Mouse (Mus musculus) regulatory T cell (primary cell): ENCODE data around the gene Garem2.

Experiments used
- in situ Hi-C: fragments of 300-600 bp; cut with MboI, MseI; formaldehyde crosslinking; loops from one replicate; pipeline ENCODE4 v1.15.1; 2025; ENCODE audit warnings: high pct_unique_total_duplicates

Gene Garem2

DNA sequence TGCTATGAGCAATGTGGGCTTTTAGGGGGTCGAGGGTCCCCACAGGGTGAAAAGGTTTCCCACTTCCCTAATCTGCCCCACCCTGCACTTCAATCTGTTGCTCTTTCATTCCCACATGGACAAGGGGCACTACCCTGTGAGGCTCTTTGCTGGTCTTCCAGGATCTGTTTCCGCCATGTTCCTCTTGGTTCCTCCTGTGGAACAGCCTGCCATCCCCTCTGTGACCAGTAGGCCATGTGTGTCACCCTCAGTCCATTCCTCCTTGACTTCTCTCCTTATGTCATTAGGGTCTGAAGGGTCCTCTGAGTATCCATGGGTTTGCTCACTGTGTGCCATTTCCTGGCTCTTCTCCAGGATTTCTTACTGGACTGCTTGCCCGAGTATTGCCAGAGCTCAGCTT, 6.8 kb downstream of the Garem2 start:
- in situ Hi-C loops: no loop called here

DNA sequence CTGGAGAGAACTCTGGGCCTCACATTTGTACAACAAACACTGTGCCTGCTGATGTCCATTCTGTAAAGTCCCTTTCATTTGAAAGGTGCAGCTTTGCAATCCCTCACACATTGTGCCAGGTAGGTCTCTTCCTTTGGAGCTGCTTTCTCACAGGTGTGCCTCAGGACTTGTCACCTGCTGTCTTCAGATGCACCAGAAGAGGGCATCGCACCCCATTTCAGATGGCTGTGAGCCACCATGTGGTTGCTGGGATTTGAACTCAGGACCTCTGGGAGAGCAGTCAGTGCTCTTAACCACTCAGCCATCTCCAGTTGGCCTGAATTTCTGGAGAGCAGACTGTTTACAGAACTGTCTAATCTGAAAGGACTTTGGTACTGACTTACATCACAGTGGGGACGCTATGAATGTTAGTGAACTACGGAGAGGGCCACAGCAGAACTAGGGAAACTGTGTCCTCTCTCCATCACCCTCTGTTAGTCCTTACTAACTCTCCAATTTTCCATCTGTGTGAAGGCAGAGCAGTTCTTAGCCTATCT, 7.6 kb downstream of the Garem2 start:
- in situ Hi-C loops: no loop called here

DNA sequence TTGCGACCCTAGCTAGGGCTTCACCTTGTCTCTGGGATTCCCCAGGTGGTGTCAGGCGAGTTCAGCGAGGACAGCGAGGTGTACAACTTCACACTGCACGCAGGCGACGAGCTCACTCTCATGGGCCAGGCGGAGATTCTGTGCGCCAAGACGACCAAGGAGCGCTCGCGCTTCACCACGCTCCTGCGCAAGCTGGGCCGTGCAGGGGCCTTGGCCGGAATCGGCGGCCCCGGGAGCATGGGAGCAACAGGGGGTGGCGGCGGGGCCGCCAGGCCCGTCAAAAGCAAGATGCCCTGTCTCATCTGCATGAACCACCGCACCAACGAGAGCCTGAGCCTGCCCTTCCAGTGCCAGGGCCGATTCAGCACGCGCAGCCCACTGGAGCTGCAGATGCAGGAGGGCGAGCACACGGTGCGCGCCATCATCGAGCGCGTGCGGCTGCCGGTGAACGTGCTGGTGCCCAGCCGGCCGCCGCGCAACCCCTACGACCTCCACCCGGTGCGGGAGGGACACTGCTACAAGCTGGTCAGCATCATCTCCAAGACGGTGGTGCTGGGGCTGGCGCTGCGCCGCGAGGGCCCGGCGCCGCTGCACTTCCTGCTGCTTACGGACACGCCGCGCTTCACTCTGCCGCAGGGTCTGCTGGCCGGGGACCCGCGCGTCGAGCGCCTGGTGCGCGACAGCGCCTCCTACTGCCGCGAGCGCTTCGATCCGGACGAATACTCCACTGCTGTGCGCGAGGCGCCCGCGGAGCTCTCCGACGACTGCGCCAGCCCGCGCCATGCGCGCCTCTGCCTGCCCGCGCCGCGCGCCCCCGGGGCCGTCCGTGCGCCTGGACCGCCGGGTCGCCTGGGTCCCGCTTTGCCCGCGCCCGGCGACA, 9.2 kb downstream of the Garem2 start:
- in situ Hi-C loops: no loop called here

DNA sequence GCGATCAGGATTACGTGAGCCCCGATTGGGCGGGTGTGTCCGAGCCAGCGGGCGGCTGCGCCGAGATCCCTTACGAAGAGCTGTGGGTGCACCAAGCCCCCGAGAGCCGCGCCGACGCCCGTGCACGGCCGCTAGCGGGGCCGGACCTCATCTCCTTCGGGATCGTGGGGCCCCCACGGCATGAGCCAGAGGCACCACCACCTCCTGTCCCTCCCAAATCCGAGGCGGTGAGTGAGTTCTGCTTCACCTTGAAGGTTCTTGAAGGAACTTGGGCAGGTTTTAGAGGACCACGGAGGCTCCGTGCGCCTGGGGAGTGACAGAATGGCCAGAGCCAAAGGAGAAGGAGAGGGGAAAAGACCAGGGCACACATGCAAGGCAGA, 9.8 kb downstream of the Garem2 start:
- in situ Hi-C loops: no loop called here

DNA sequence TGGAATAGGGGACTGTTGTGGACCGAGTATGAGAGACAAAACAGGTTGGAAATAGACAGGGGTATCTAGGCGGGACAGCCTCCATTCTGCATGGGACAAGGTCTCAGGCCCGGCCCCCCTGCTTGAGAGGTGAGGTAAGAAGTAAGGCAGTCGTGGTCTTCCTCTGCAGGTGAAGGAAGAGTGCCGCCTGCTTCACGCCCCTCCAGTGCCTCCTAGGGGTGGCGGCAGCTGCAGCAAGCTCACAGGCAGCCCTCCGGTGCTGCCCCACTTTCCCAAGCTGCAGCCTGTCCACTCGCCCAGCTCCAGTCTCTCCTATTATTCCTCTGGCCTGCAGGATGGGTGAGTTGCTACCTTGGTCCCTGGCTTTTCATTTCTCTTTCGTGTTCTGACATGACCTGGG, 10.8 kb downstream of the Garem2 start:
- in situ Hi-C loops: no loop called here

DNA sequence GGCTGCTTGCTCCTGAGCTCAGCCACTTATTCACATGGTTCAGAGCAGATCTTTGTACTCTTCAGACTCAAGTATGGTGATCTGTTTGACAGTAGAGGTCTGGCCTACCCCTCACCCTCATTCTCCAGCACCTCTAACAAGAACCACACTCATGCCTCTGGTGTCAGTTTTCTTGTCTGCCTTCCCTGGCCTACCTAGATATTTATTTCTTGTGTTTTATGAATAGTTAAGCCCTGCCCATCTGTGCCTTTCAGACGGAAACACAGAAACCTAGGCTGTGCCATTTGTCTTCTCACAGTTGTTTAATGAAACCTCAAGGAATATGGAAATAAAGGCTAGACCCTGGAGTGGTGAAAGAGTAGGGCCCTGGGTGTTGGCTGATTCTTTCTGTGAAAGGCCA, 13.1 kb downstream of the Garem2 start:
- in situ Hi-C loops: no loop called here

DNA sequence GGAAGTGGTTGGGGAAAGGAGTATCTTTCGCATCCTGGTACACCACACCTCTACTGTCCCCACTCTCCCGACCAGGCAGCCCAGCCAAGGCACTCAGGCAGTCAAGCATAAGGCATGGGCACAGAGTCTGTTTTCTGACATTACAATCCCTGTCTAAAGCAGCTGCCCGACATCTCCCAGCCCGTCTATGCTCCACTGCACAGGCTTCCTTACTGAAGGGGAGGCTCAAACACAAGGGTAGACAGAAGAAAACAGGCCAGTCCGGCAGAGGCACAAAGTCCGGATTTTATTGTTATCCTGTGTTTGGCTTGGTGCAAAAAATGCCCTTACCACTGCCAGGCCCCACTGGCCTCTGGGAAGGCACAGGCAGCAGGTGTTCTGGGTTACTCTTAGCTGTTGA, 14.2 kb downstream of the Garem2 start:
- in situ Hi-C loops: no loop called here

DNA sequence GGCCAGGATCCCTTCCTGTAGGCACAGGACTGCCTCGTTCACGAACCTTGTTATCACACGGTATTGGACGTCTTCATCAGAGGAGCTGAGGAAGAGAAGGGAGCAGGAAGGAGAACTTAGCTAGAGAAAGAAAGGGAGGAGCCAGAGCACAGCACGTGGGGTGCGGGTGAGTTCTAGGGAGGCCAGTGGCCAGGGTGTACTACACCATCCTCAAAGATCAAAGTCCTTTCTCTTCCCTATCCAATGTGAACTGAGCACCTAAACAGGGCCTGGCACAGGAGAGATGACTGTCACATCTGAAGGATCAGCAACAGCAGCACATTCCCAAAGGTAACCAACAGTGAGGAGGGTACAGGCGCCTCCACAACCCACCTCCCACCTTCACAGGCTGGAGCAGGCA, 15.1 kb downstream of the Garem2 start:
- in situ Hi-C loops: no loop called here

DNA sequence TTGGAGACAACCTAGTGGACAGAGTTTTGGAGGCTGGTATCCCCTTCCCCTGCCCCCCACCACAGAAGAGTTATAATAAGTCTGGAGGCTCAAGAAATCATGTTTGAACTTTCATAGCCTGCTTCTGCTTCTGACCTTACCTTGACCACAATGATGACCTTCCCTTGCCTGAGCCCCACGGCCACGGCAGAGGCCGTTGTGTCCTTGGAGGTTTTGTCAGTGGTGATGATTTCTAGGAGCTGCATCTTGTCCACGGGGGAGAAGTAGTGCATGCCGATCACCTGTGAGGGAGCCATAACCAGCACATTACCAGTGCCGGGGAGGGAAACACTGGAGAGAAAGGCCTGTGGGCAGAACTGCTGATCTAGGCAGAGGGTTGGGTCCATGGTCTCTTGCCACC, 17.5 kb downstream of the Garem2 start:
- in situ Hi-C loops: no loop called here

DNA sequence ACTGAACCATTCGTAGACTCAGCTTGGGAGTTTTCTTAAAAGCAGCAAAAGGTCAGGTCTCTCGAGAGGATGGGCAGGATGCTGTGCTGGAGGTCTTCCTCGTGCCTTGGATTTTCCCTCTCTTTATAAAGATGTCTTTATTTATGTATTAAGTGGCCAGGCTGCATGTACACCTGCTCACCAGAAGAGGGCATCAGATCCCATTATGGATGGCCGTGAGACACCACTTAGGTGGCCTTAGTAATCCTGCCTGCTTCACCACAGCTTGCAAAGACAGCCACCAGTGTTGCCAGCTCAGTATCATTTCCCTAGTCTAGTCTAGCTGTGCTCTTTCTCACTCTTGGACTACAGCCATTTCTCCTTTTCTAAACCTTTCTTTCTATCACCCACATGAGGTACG, 20.6 kb downstream of the Garem2 start:
- in situ Hi-C loops: loop anchor here (5.0 kb wide), 1 partner anchor 217 kb away; no protein-coding TSS in a partner anchor

DNA sequence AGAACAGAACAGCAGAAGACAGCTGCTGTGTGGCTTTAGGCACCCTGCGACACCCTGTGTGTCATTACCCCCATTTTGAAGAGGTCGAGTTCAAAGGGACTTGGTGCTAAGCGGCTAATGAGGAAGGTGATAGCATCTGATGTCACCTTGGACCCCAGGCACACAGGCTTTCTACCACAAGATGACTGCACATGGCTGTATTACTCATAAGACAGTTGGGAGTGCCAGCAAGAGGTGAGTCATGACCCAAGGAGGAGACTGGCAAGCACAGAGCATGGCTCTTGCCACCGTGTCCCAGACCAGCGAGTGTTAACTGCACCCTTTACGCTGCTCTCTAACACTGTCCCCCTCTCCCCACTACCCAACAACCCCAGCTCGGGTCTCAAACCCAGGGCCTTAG, 21.8 kb downstream of the Garem2 start:
- in situ Hi-C loops: loop anchor here (5.0 kb wide), 1 partner anchor 216 kb away; no protein-coding TSS in a partner anchor

DNA sequence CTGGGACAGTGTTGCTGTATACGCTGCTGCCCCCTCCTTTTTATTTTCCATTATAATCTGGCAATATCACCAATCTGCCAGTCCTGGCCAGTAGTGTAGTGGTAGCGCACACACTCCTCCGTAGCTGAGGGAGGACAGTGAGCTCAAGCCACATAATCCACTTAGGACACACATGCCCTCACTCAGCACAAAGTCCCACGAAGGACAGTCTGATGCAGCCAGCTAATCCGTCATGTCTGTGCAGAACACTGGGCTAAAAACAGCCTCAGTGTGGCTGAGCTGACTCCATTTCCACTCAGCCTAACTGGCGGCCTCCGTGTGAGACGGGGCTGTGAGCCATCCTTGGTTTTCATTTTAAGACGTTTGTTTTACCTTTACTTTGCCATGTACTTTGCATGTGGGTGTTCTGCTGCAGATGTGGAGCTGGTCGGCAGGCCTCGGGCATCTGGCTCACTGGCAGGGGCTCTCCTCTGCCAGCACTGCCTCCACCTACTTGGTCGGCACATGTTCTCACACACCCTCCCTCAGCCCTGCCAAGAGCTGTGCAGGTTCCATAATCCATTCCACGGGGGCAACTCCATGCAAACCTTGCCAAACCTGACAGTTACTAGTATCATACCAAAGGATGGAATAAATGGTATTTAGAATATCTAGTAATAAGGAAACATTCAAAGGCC, 23.1 kb downstream of the Garem2 start:
- in situ Hi-C loops: loop anchor here (5.0 kb wide), 1 partner anchor 214 kb away; no protein-coding TSS in a partner anchor

DNA sequence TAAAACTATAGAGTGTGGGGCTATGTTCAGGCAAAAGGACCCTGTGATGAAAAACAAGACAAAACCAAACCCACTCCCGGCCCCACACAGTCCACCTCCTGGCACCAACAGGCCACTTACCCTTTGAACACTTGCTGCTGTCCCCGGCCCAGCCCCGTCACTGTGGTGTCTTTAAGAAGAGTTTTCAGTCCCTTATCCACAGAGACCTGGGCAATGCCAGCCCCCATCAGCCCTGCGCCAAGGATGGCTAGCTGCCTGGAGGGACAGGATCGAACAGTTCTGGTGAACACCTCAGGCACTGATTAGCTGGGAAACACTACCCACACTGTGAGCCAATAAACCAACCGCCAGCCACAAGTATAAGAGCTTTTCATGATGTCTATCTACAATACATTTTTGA, 23.7 kb downstream of the Garem2 start:
- in situ Hi-C loops: loop anchor here (5.0 kb wide), 1 partner anchor 214 kb away; no protein-coding TSS in a partner anchor

DNA sequence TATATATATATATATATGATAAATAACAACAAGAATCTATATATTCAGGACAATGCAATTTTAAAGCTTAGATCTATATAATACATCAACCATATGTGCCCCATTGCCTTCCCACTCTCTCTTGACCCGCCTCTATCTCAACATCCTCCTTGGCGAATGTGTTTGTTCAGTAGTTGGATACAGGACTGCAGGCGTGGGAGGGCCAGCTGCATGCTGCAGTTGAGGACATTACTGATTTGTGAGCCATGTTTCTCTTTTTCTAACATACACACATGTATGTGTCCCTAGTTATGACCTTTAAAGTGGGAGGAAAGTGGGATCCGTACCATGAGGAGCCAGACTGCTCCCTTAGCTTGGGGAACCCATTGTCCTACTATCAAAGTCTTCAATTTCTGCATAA, 26.3 kb downstream of the Garem2 start:
- in situ Hi-C loops: no loop called here

DNA sequence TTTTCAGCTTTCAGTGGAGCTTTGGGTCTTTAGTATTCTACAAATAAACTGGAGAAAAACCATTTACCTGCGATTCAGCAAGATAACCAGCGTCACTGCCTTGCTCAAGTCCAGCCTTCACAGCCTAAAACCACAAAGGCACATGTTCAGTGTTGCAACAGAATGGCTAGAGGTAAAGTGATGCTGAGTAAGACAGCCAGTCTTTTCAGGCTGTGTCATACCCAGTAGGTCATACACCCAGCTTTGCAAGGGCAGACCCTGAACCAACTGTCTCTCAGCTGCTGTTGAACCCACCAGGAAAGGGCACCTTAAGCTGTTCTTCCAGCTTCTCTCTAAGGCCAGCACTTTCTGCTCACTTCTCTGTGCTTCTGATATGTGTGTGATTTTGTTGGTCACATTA, 27.2 kb downstream of the Garem2 start:
- in situ Hi-C loops: no loop called here

DNA sequence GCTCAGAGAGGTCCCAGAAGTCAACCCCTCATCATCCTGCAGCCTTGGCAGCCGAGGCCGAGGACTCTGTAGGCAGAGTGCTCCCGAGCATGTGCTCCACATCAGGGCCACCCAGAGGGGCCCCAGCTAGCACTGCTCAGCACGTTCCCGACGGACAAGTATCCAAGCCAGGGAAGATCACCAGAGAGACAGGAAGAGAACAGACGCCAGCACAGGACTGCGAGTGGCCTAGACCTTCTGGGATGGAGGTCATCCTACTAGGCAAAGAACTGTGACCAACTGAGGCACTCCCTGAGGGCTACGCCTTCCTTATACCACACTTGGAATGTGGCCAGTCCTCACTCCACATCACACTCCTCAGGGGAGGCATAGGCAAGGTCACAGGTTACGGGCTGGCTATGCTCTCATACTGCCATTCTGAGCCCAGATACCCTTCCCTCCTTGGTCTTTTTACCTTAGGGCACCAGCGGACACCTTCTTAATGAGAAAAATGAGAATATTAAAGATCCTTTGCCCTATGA, 30.8 kb downstream of the Garem2 start:
- in situ Hi-C loops: no loop called here

DNA sequence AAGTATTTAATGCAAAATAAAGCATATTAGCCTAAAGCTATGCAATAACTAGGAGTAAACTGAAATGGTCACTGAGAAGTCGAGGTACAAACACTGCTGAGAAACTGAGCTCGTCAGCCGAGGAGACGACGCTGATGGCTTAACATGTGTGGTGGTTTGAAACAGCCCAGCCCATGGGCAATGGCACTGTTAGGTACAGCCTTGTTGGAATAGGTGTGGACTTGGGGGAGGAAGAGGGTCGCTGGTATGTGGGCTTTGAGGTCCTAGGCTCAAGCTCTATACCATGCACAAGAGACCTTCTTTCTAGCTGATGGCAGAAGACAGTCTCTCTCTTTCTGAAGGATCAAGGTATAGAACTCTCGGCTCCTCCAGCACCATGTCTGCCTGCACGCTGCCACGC, 32.3 kb downstream of the Garem2 start:
- in situ Hi-C loops: no loop called here

DNA sequence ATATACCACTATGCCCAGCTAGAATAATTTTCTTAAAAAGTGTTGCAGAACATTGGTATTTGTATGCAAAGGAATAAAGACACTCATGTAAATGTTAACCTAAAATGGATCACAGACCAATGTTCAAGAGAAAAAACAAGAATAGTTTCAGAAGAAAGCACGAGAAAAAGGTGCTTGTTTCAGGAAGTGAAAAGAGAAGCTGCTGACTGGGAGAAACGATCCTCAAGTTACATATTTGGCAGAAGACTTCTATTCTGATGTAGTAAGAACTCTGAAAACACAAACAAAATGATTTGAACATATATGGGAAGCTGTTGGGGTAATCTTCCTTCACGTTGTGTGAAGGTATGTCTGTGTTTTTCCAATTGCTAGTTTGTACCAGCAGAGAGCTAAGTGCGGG, 33.2 kb downstream of the Garem2 start:
- in situ Hi-C loops: no loop called here

DNA sequence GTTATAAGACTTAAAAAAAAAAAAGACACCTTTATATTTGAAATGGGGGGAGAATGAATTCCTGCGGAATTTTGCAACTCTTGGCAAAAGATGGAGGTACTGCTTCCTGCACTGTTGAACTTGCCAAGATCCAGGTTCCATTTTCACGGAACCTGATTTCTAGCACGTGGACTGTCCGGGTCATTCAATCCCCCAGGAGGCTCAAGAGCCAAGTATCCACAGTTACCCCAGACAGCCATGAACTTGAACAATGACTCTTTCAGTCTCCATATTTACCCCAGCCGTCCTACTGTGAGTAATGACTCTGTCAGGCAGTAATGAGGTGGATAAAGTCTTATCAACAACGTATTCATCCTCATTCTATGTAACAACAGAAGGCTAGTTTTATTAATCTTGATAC, 41.6 kb downstream of the Garem2 start:
- in situ Hi-C loops: no loop called here

DNA sequence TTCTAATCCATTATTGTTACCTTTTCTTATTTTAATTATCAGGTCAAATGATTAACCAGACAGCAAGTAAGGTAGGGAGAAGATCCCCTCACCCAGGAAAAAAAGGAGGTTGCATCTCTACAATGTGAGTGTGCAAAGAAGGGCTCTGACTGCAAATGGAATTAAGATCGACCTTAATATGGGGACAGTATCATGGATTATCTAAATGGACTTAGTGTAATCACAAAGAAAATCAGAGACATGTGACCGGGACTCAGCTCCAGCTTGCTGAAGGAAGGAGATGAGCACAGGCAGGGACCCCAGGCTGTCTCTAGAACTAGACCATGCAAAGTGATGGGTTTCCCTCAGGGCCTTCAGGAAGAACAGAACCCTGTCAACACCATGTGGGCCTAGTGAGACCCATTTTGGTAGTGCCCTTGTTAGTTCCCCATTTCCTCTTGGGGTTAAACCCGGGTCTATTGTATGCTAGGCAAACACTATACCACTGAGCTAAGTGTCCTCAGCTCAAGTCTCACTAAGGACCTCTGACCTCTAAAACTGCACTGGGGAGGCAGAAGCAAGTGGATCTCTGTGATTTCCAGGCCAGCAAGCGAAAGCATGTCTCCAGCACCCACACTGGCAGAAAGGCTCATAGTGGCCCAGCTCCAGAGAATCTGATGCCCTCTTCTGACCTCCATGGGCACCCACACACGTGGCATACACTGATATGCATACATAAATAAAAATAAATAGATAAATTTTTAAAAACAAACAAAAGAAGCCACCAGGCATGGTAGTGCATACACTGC, 43.4 kb downstream of the Garem2 start:
- in situ Hi-C loops: no loop called here

DNA sequence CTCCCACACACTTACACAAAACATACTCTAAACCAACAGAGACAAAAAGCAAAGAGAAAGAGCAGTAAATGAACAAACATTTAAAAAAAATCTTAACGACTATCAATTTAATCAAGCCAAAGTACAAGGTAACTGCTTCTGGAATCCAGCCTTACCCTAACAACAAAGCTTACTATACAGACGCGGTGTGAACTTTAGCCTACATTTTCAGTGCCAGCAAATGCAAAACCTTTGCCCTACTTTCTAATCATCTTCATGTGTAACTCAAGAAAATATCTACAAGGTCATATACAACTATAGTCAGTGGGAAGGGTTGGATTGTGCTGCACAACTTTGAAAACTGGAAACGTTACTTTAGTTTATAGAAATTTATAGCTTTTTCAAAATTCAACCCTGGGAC, 47.0 kb downstream of the Garem2 start:
- in situ Hi-C loops: no loop called here

DNA sequence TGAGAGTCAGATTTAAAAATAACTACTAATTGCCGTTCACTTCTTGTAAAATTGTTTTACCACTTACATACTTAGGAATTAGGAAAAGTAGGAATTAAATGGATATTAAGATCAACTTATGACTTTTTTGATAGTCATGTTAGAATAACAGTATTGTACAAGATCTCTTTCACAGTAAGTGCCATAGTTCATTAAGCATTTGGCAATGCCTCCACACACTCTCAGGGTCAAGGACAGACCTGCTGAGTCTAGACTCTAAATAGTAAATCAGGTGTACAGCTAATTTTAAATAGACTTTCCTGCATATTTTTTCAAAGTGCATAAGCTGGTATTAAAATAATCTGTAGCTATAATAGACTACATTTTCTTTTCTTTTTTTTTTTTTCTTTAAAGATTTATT, 47.5 kb downstream of the Garem2 start:
- in situ Hi-C loops: no loop called here
